8 mouse cellular contexts compared by ENCODE assay signal in genomic region chr5:110809667-110810325, GRCm38 (mm10). TPM values are rescaled to one million over a fixed set of nuclear protein-coding genes. Genes with fewer than 3 reads are reported as not detected.
DNase-seq lines count a peak whose midpoint lies in the region; ATAC-seq and TF ChIP-seq lines count a peak whose summit lies in the region.

Ulk1 (minus strand) TSS chr5:110810097.

- no peak for TF ChIP-seq EP300 in ES-Bruce4 (IDR thresholded peaks at IDR 0.05; ENCODE audit: insufficient read depth, low read depth, low read length)

- H3K4me1 ChIP-seq in ES-Bruce4 (ENCODE audit: control insufficient read depth, insufficient read depth, low read length), result peaks cover 2% of the 10 kb centered on the region
- H3K4me1 ChIP-seq in forebrain, embryonic 14.5 days (ENCODE audit: control insufficient read depth, insufficient read depth, low read length), result peaks cover 19% of the 10 kb centered on the region
- peaks cover 45% of the 10 kb centered on the region for H3K4me1 ChIP-seq in neural tube, embryonic 15.5 days

- DNase-seq in forebrain, embryonic 14.5 days (ENCODE audit: low spot score), result peak; percentile 99
- peak; percentile 99 to 100 for DNase-seq in heart, postnatal 14 days
- peak; percentile 100 for DNase-seq in layer of hippocampus, adult 11-12 months (ENCODE audit: low spot score)
- peak; percentile 99 for DNase-seq in lung, adult 18-20 months
- peak; percentile 100 for DNase-seq in testis, postnatal 14 days (ENCODE audit: low spot score)

- H3K27me3 ChIP-seq in ES-Bruce4 (ENCODE audit: control insufficient read depth, insufficient read depth, low read length, poor library complexity, severe bottlenecking), result no peaks in the 10 kb centered on the region
- no peaks in the 10 kb centered on the region for H3K27me3 ChIP-seq in forebrain, embryonic 14.5 days (replicated peaks; ENCODE audit: control insufficient read depth, insufficient read depth, low read length)
- no peaks in the 10 kb centered on the region for H3K27me3 ChIP-seq in neural tube, embryonic 15.5 days (replicated peaks)

- H3K27ac ChIP-seq in ES-Bruce4 (ENCODE audit: insufficient read depth, low read length), result peak within 1 kb of the TSS; percentile 72
- H3K27ac ChIP-seq in forebrain, embryonic 14.5 days (ENCODE audit: low read depth, low read length), result peak within 1 kb of the TSS; percentile 91
- peak within 1 kb of the TSS; percentile 81 for H3K27ac ChIP-seq in neural tube, embryonic 15.5 days (replicated peaks)

- peak within 1 kb of the TSS; percentile 99 for H3K4me2 ChIP-seq in forebrain, embryonic 14.5 days (ENCODE audit: low read length)
- peak within 1 kb of the TSS; percentile 98 for H3K4me2 ChIP-seq in neural tube, embryonic 15.5 days

- TF ChIP-seq POLR2A in ES-Bruce4 (IDR thresholded peaks at IDR 0.05; ENCODE audit: insufficient read depth, low read length), result peak; percentile 75

- intact Hi-C loops in heart, postnatal 14 days (cut with DNase I), result loop anchor here (2.0 kb wide), 1 partner anchor 29 kb away; the partner anchor contains the start of gene Pus1

- WGBS in forebrain, embryonic 14.5 days, result 0% methylated on average over 63 of the region's 80 CpGs
- whole genome bisulfite sequencing in neural tube, embryonic 15.5 days, result under 1% methylated on average over 74 of the region's 80 CpGs

- no peak for TF ChIP-seq CTCF in ES-Bruce4 (IDR thresholded peaks at IDR 0.05; ENCODE audit: low read depth, low read length)

- ATAC-seq in cerebellum, adult (ENCODE audit: insufficient number of reproducible peaks, low FRiP score, low TSS enrichment), result peak; percentile 92
- ATAC-seq in forebrain, embryonic 14.5 days, result peak; percentile 96
- ATAC-seq in neural tube, embryonic 15.5 days (ENCODE audit: low FRiP score), result peak; percentile 97

- H3K9me3 ChIP-seq in ES-Bruce4 (replicated peaks; ENCODE audit: control insufficient read depth, insufficient read depth, low read length, poor library complexity, severe bottlenecking), result no peaks in the 10 kb centered on the region
- no peaks in the 10 kb centered on the region for H3K9me3 ChIP-seq in forebrain, embryonic 14.5 days (replicated peaks; ENCODE audit: control insufficient read depth, low read length)
- H3K9me3 ChIP-seq in neural tube, embryonic 15.5 days (replicated peaks), result no peaks in the 10 kb centered on the region

- H3K9ac ChIP-seq in ES-Bruce4 (ENCODE audit: low read depth, poor library complexity, severe bottlenecking), result peak within 1 kb of the TSS; percentile 97
- peak within 1 kb of the TSS; percentile 95 for H3K9ac ChIP-seq in forebrain, embryonic 14.5 days (ENCODE audit: low read length)
- peak within 1 kb of the TSS; percentile 79 for H3K9ac ChIP-seq in neural tube, embryonic 15.5 days (replicated peaks)

- H3K4me3 ChIP-seq in ES-Bruce4 (ENCODE audit: low read depth, low read length), result peak within 1 kb of the TSS; percentile 88
- H3K4me3 ChIP-seq in forebrain, embryonic 14.5 days (ENCODE audit: low read depth, low read length), result peak within 1 kb of the TSS; percentile 93
- H3K4me3 ChIP-seq in neural tube, embryonic 15.5 days (replicated peaks), result peak within 1 kb of the TSS; percentile 82

- H3K36me3 ChIP-seq in ES-Bruce4 (ENCODE audit: control insufficient read depth, insufficient read depth, low read length, poor library complexity, severe bottlenecking), result peaks cover 6% of the 10 kb centered on the region; the same call in 1 of the 2 replicates
- peaks cover 19% of the 10 kb centered on the region for H3K36me3 ChIP-seq in forebrain, embryonic 14.5 days (ENCODE audit: control insufficient read depth, insufficient read depth, low read length)
- peaks cover 6% of the 10 kb centered on the region; the same call in 1 of the 2 replicates for H3K36me3 ChIP-seq in neural tube, embryonic 15.5 days

RNA-seq across cellular contexts. Expression of gene Ulk1, which starts in this region (rescaled TPM):
- 126 and 129 TPM in 2 replicates for polyA plus RNA-seq in ES-Bruce4 (2011; ENCODE audit: insufficient read depth, insufficient read length, low read depth, missing spikeins)
- 44.9 and 59.8 TPM in 2 replicates for polyA plus RNA-seq in forebrain, embryonic 14.5 days (2014; fragmentation: Nextera tagmentation; extraction: Ambion mirVana)
- 10 to 100 TPM; 76.1 to 76.9 TPM for total RNA-seq in heart, postnatal 14 days (2021)
- polyA plus RNA-seq in neural tube, embryonic 15.5 days (2015; fragmentation: Nextera tagmentation; extraction: Ambion mirVana), result 24.3 and 27.0 TPM in 2 replicates

Comparison
In these comparisons a context has a peak if more than half of its experiments do, and no peak if none do; other contexts are left out.
1. Peak in every context shown above with its lines: DNase-seq, ATAC-seq, H3K4me3 ChIP-seq and H3K27ac ChIP-seq.